Mouse (Mus musculus) ES-E14 (cell line): ENCODE data around the gene Polr3g. TPM values are rescaled to one million over a fixed set of nuclear protein-coding genes. Genes with fewer than 3 reads are reported as not detected.

Experiments used
- DNase-seq: peaks from one replicate; pipeline ENCODE4 v3.0.0-alpha.2; 2013; ENCODE audit warnings: low read depth, low spot score
- H3K27ac ChIP-seq: 2 replicates; pipeline ENCODE4 v1.5.1; 2012; ENCODE audit warnings: low read depth, mild to moderate bottlenecking, low read length, moderate library complexity, mixed read lengths; ENCODE audit not compliant: poor library complexity, insufficient read depth, severe bottlenecking
- H3K36me3 ChIP-seq: 2 replicates; pipeline ENCODE4 v1.6.1; 2012; ENCODE audit warnings: mild to moderate bottlenecking, low read length, moderate library complexity, mixed read lengths; ENCODE audit not compliant: control insufficient read depth, poor library complexity, insufficient read depth, severe bottlenecking
- H3K4me1 ChIP-seq, 2 experiments: fragments of 150-350 bp in 1 of 2; sonication (generic) in 1 of 2; 2 replicates each; pipeline ENCODE4 v1.6.1; 2012; ENCODE audit warnings: low read length in 2 of 2, mild to moderate bottlenecking in 1 of 2, mixed read lengths in 1 of 2; ENCODE audit not compliant: control insufficient read depth in 2 of 2, insufficient read depth in 2 of 2, poor library complexity in 1 of 2
- H3K4me3 ChIP-seq, 2 experiments: fragments of 150-350 bp in 1 of 2; sonication (generic) in 1 of 2; 2 replicates each; pipeline ENCODE4 v1.5.1; 2012; ENCODE audit warnings: low read length in 2 of 2, low read depth in 1 of 2, mild to moderate bottlenecking in 1 of 2, mixed read lengths in 1 of 2; ENCODE audit not compliant: insufficient read depth in 1 of 2, poor library complexity in 1 of 2, severe bottlenecking in 1 of 2
- H3K9ac ChIP-seq: 2 replicates; pipeline ENCODE4 v1.6.1; 2012; ENCODE audit warnings: low read depth, mild to moderate bottlenecking, low read length, mixed read lengths; ENCODE audit not compliant: poor library complexity, insufficient read depth, severe bottlenecking
- H3K9me3 ChIP-seq: fragments of 150-350 bp; sonication (generic); 2 replicates; pipeline ENCODE4 v1.6.1; 2012; ENCODE audit warnings: low read depth, mild to moderate bottlenecking, low read length; ENCODE audit not compliant: control insufficient read depth, insufficient read depth
- CHD2 ChIP-seq: IDR thresholded peaks from 2 replicates; pipeline ENCODE4 v1.6.1; 2014; ENCODE audit warnings: mild to moderate bottlenecking, low read depth, low read length, inconsistent platforms
- HCFC1 ChIP-seq: IDR thresholded peaks from 2 replicates; pipeline ENCODE4 v1.6.1; 2012; ENCODE audit warnings: low read length, inconsistent platforms, borderline replicate concordance; ENCODE audit not compliant: insufficient read depth
- MAFK ChIP-seq: IDR thresholded peaks from 2 replicates; pipeline ENCODE4 v1.6.1; 2014; ENCODE audit warnings: mild to moderate bottlenecking, low read depth, low read length, inconsistent platforms; ENCODE audit not compliant: insufficient read depth
- ZC3H11A ChIP-seq: IDR thresholded peaks from 2 replicates; pipeline ENCODE4 v1.6.1; 2012; ENCODE audit warnings: low read depth, mild to moderate bottlenecking, inconsistent platforms, low read length, borderline replicate concordance
- ZNF384 ChIP-seq: IDR thresholded peaks from 2 replicates; pipeline ENCODE4 v1.6.1; 2012; ENCODE audit warnings: low read depth, low read length, inconsistent platforms
- in situ Hi-C, 2 experiments: fragments of 600-800 bp; cut with MboI; formaldehyde crosslinking; loops; one replicate each; pipeline ENCODE4 v1.15.1; 2025; ENCODE audit warnings: low sequenced_read_pairs in 2 of 2, inconsistent platforms in 1 of 2; ENCODE audit not compliant: unreplicated experiment in 2 of 2
- total RNA-seq: library from RNA; depleted of rRNA; stranded (reverse); fragments of 300-350 nt; gene quantifications from 2 replicates; pipeline ENCODE4 v1.2.3, GENCODE M21; 2012

Polr3g gene
- total RNA-seq, 1 experiment, result 45.2 TPM

DNA sequence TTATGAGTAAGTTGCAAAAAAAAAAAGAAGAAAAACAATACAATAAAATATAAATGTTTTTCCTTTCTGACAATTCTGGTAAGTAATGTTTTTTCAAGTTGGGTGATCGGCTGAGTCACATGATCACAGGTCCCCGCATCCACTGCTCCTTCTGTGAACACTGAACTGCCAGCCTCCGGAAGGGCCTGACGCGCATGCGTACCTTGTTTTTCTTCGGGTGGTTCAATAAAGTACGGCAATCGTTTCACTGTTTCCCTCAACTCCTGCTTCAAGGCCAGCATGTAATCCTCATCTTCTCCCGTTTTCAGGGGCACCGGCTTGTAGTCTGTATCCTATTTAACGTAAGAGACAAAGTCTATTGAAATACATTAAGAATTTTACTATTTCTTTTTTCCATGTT is 16.4 kb downstream of the Polr3g start:
- no peaks in the 10 kb centered on the region for H3K9me3 ChIP-seq
- peaks cover 2% of the 10 kb centered on the region for H3K36me3 ChIP-seq
- in situ Hi-C loops, result no loop called here

GRCm38 (mm10) chr13:81691606-81692005 is 19.2 kb downstream of the Polr3g start:
- peaks cover 2 to 6% of the 10 kb centered on the region in 2 experiments for H3K4me1 ChIP-seq
- H3K9ac ChIP-seq, result peak overlapping the region; percentile 59
- TF ChIP-seq MAFK, result peak; percentile 97
- no peak for TF ChIP-seq ZNF384
- H3K36me3 ChIP-seq, result peaks cover 2% of the 10 kb centered on the region
- no peak for DNase-seq
- no peaks in the 10 kb centered on the region for H3K9me3 ChIP-seq
- H3K4me3 ChIP-seq, result no peak overlapping the region
- in situ Hi-C loops, result no loop called here
- H3K27ac ChIP-seq, result peak overlapping the region; percentile 44; the same call in 1 of the 2 replicates

More for the DNA sequence above, 16.4 kb downstream of the Polr3g start:
- Histone ChIP-seq H3K4me3 (no peak overlapping the region; a peak in 1 of 4 replicates), H3K27ac (no peak overlapping the region; the same call in 1 of the 2 replicates), H3K4me1 (peaks cover 0 to 6% of the 10 kb centered on the region in 2 experiments), H3K9ac (peak overlapping the region; percentile 18; the same call in 1 of the 2 replicates)
- DNase-seq, result no peak
- TF ChIP-seq MAFK, result no peak

GRCm38 (mm10) chr13:81690477-81690876 is 20.3 kb downstream of the Polr3g start:
- Histone ChIP-seq H3K36me3 (peaks cover 7% of the 10 kb centered on the region), H3K9ac (peak overlapping the region; percentile 46; the same call in 1 of the 2 replicates), H3K9me3 (no peaks in the 10 kb centered on the region), H3K27ac (peak overlapping the region; percentile 23; the same call in 1 of the 2 replicates), H3K4me3 (no peak overlapping the region), H3K4me1 (peaks cover 2 to 6% of the 10 kb centered on the region in 2 experiments)
- no peak for DNase-seq
- in situ Hi-C loops, result no loop called here
- TF ChIP-seq ZC3H11A, result no peak
- no peak for TF ChIP-seq MAFK
- no peak for TF ChIP-seq HCFC1
- TF ChIP-seq CHD2, result no peak
- no peak for TF ChIP-seq ZNF384

GRCm38 (mm10) chr13:81689587-81689986 is 21.2 kb downstream of the Polr3g start:
- H3K27ac ChIP-seq, result no peak overlapping the region; the same call in 1 of the 2 replicates
- TF ChIP-seq HCFC1 (no peak), MAFK (no peak), ZC3H11A (no peak), ZNF384 (no peak), CHD2 (no peak)
- in situ Hi-C loops, result no loop called here
- no peak overlapping the region for H3K9ac ChIP-seq
- H3K4me3 ChIP-seq, result no peak overlapping the region
- H3K36me3 ChIP-seq, result peaks cover 7% of the 10 kb centered on the region
- no peaks in the 10 kb centered on the region for H3K9me3 ChIP-seq
- no peak for DNase-seq
- H3K4me1 ChIP-seq, result peaks cover 2 to 6% of the 10 kb centered on the region in 2 experiments

DNA sequence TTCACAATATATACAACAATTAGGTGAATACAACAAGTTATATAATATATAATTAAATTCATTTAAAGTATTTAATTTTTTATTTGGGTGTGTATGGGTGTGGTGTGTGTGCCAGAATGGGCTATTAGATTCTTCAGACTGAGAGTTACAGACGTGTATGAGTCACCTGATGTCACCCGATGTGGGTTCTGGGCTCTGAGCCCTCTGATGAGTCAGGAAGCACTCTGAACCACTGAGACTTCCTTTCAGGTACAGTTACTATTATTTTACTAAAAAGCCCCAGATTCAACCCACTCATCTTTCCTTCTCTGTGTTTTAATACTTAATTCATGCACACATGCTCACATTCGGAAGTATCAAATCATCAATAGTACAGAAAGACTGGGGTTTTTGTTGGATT is 25.9 kb downstream of the Polr3g start:
- no peaks in the 10 kb centered on the region for H3K9me3 ChIP-seq
- no peak for DNase-seq
- in situ Hi-C loops, result no loop called here
- peaks cover 13% of the 10 kb centered on the region for H3K36me3 ChIP-seq
- no peak overlapping the region for H3K27ac ChIP-seq
- TF ChIP-seq ZNF384, result no peak
- TF ChIP-seq MAFK, result no peak
- TF ChIP-seq CHD2, result no peak
- TF ChIP-seq ZC3H11A, result no peak
- TF ChIP-seq HCFC1, result no peak
- H3K4me3 ChIP-seq, result no peak overlapping the region
- H3K9ac ChIP-seq, result no peak overlapping the region
- H3K4me1 ChIP-seq, result peaks cover 2 to 3% of the 10 kb centered on the region in 2 experiments; a peak in 1 of 4 replicates
